In the genomic region with DNA sequence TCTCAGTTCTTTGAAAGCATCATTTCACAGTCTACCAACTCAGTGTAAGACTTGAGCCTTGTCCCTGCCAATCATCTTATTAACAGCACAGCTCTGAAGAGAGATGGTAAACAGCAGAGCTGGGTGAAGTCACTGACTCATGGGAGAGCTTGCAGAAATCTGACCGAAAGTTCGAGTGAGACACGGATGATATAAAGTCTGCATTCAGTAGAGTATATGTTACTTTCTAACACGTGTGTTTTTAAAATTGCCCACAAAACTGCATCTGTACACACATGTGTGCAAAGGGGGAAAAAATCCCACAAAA, we compare ENCODE assay signal across 24 mouse cellular contexts.
DNase-seq lines count a peak whose midpoint lies in the region; ATAC-seq and TF ChIP-seq lines count a peak whose summit lies in the region.
"Had no signal": no experiment of that assay in that cellular context is flagged by ENCODE, and none has a peak within 500 bp of the region (broad histone marks: within the 10 kb centered on the region; RNA-seq: fewer than 3 reads in every experiment).

No protein-coding gene starts in this region.

- no peaks in the 10 kb centered on the region for H3K36me3 ChIP-seq in forebrain, embryonic 13.5 days (ENCODE audit: poor library complexity, severe bottlenecking)
- no peaks in the 10 kb centered on the region for H3K36me3 ChIP-seq in forebrain, embryonic 12.5 days (replicated peaks)
- H3K36me3 ChIP-seq in forebrain, postnatal 0 days (ENCODE audit: insufficient read depth), result no peaks in the 10 kb centered on the region
- H3K36me3 ChIP-seq: embryonic facial prominence, embryonic 15.5 days; heart, embryonic 13.5 days; hindbrain, embryonic 15.5 days; intestine, embryonic 15.5 days; liver, embryonic 15.5 days; neural tube, embryonic 12.5 days had no signal

- H3K27ac ChIP-seq in forebrain, embryonic 13.5 days, result no peak overlapping the region
- no peak overlapping the region for H3K27ac ChIP-seq in forebrain, embryonic 12.5 days
- peak overlapping the region; percentile 65; the same call in 1 of the 2 replicates for H3K27ac ChIP-seq in layer of hippocampus, adult 2 months
- H3K27ac ChIP-seq in forebrain, postnatal 0 days (ENCODE audit: low read depth, low read length), result peak overlapping the region; percentile 62
- H3K27ac ChIP-seq: embryonic facial prominence, embryonic 15.5 days; heart, embryonic 13.5 days; hindbrain, embryonic 15.5 days; intestine, embryonic 15.5 days; limb, embryonic 12.5 days; liver, embryonic 15.5 days; neural tube, embryonic 12.5 days had no signal

- ATAC-seq in forebrain, embryonic 13.5 days, result peak; percentile 13; the same call in 1 of the 2 replicates
- ATAC-seq in forebrain, embryonic 12.5 days (ENCODE audit: low FRiP score), result no peak
- ATAC-seq in forebrain, postnatal 0 days, result no peak
- ATAC-seq: intestine, embryonic 15.5 days had no signal

- WGBS in forebrain, embryonic 13.5 days, result 64% methylated on average over 4 of the region's 4 CpGs
- WGBS in forebrain, embryonic 12.5 days, result 78% methylated on average over 4 of the region's 4 CpGs
- 33% methylated on average over 4 of the region's 4 CpGs for WGBS in forebrain, postnatal 0 days

- DNase-seq in layer of hippocampus, adult 2 months (ENCODE audit: low spot score in 2 of 2), result no peak
- no peak for DNase-seq in layer of hippocampus, postnatal 10 days (ENCODE audit: low spot score in 2 of 2)
- peak; percentile 24 for DNase-seq in 3T3-L1 (ENCODE audit: low read depth, low spot score)
- no peak for DNase-seq in forebrain, postnatal 0 days
- no peak for DNase-seq in adrenal gland, postnatal 36 days
- DNase-seq: adrenal gland, postnatal 25 days; cerebellum, adult 18-20 months; cerebellum, postnatal 10 days; heart, postnatal 10 days; kidney, adult 2 months; kidney, postnatal 36 days; layer of hippocampus, postnatal 36 days; thymus, postnatal 4 days had no signal

- no peak overlapping the region for H3K4me3 ChIP-seq in forebrain, embryonic 13.5 days
- no peak overlapping the region for H3K4me3 ChIP-seq in forebrain, embryonic 12.5 days (replicated peaks)
- H3K4me3 ChIP-seq in layer of hippocampus, adult 2 months, result no peak overlapping the region
- H3K4me3 ChIP-seq in forebrain, postnatal 0 days (ENCODE audit: low read depth, low read length), result no peak overlapping the region
- H3K4me3 ChIP-seq: embryonic facial prominence, embryonic 15.5 days; heart, embryonic 13.5 days; hindbrain, embryonic 15.5 days; intestine, embryonic 15.5 days; limb, embryonic 12.5 days; liver, embryonic 15.5 days; megakaryocyte, embryonic 14.5 days; neural tube, embryonic 12.5 days had no signal

- H3K27me3 ChIP-seq in forebrain, embryonic 13.5 days, result no peaks in the 10 kb centered on the region
- no peaks in the 10 kb centered on the region for H3K27me3 ChIP-seq in forebrain, embryonic 12.5 days
- H3K27me3 ChIP-seq in forebrain, postnatal 0 days (ENCODE audit: insufficient read depth, low read length), result no peaks in the 10 kb centered on the region
- H3K27me3 ChIP-seq: embryonic facial prominence, embryonic 15.5 days; heart, embryonic 13.5 days; hindbrain, embryonic 15.5 days; intestine, embryonic 15.5 days; limb, embryonic 12.5 days; liver, embryonic 15.5 days; megakaryocyte, embryonic 14.5 days; neural tube, embryonic 12.5 days had no signal

- no peak overlapping the region; the same call in 1 of the 2 replicates for H3K4me2 ChIP-seq in forebrain, embryonic 13.5 days
- no peak overlapping the region for H3K4me2 ChIP-seq in forebrain, embryonic 12.5 days
- H3K4me2 ChIP-seq in forebrain, postnatal 0 days (ENCODE audit: low read depth), result no peak overlapping the region
- H3K4me2 ChIP-seq: embryonic facial prominence, embryonic 15.5 days; heart, embryonic 13.5 days; hindbrain, embryonic 15.5 days; intestine, embryonic 15.5 days; limb, embryonic 12.5 days; liver, embryonic 15.5 days; lung, embryonic 14.5 days; neural tube, embryonic 12.5 days had no signal

- H3K4me1 ChIP-seq in forebrain, embryonic 13.5 days, result peaks cover 36% of the 10 kb centered on the region
- peaks cover 44% of the 10 kb centered on the region for H3K4me1 ChIP-seq in forebrain, embryonic 12.5 days
- H3K4me1 ChIP-seq in forebrain, postnatal 0 days (ENCODE audit: insufficient read depth), result peaks cover 21% of the 10 kb centered on the region
- H3K4me1 ChIP-seq: megakaryocyte, embryonic 14.5 days had no signal

- 0 out of 2 replicates have a peak overlapping the region, but pooled peaks have one; percentile 2 for H3K9ac ChIP-seq in forebrain, embryonic 13.5 days
- H3K9ac ChIP-seq in forebrain, embryonic 12.5 days, result no peak overlapping the region
- no peak overlapping the region for H3K9ac ChIP-seq in forebrain, postnatal 0 days
- H3K9ac ChIP-seq: embryonic facial prominence, embryonic 15.5 days; heart, embryonic 13.5 days; hindbrain, embryonic 15.5 days; intestine, embryonic 15.5 days; limb, embryonic 12.5 days; liver, embryonic 15.5 days; lung, embryonic 14.5 days; neural tube, embryonic 12.5 days had no signal

- no peak for TF ChIP-seq CTCF in layer of hippocampus, adult 2 months (conservative IDR thresholded peaks at IDR 0.05)
- TF ChIP-seq CTCF in forebrain, postnatal 0 days (IDR thresholded peaks at IDR 0.05; ENCODE audit: low read depth), result no peak

- no peaks in the 10 kb centered on the region for H3K9me3 ChIP-seq in forebrain, embryonic 13.5 days (replicated peaks)
- H3K9me3 ChIP-seq in forebrain, embryonic 12.5 days, result no peaks in the 10 kb centered on the region
- no peaks in the 10 kb centered on the region for H3K9me3 ChIP-seq in forebrain, postnatal 0 days (ENCODE audit: low read length)
- H3K9me3 ChIP-seq: embryonic facial prominence, embryonic 15.5 days; heart, embryonic 13.5 days; hindbrain, embryonic 15.5 days; intestine, embryonic 15.5 days; limb, embryonic 12.5 days; liver, embryonic 15.5 days; megakaryocyte, embryonic 14.5 days; neural tube, embryonic 12.5 days had no signal

Comparison
In these comparisons a context has a peak if more than half of its experiments do, and no peak if none do; other contexts are left out.
1. H3K27ac ChIP-seq: peak in layer of hippocampus, adult 2 months (single experiment) and forebrain, postnatal 0 days (single experiment); none in forebrain, embryonic 13.5 days (single experiment) and forebrain, embryonic 12.5 days (single experiment).